Mouse (Mus musculus) duodenum, adult 2 months (tissue): ENCODE data around the gene Olfr597. TPM values are rescaled to one million over a fixed set of nuclear protein-coding genes. Genes with fewer than 3 reads are reported as not detected.

Experiments
- polyA plus RNA-seq: library from polyadenylated mRNA; depleted of rRNA; stranded (reverse); fragments of >200 nt; gene quantifications from 2 replicates; pipeline ENCODE4 v1.2.3, GENCODE M21; 2012; ENCODE audit warnings: low replicate concordance; rRNA removed

The Olfr597 gene
- polyA plus RNA-seq = not detected in 2 replicates

GRCm38 (mm10) chr7:103316015-103316414 lies at the start of gene Olfr597:
Gene Olfr597, plus strand, starts transcription at chr7:103316315.

GRCm38 (mm10) chr7:103305348-103305747 lies 10.8 kb upstream of the Olfr597 start, which contains the start of gene Olfr596:
Gene Olfr596, plus strand, starts transcription at chr7:103305648.

GRCm38 (mm10) chr7:103323268-103323667 lies 7.2 kb downstream of the Olfr597 start, which contains the start of gene Olfr598:
Gene Olfr598, plus strand, starts transcription at chr7:103323568.

GRCm38 (mm10) chr7:103335617-103336016 lies 19.5 kb downstream of the Olfr597 start, which contains the start of gene Olfr599:
Gene Olfr599, plus strand, starts transcription at chr7:103335917.

GRCm38 (mm10) chr7:103349569-103349968 lies 33.5 kb downstream of the Olfr597 start, which contains the start of gene Olfr600:
Gene Olfr600, minus strand, starts transcription at chr7:103349669.

GRCm38 (mm10) chr7:103362555-103362954 lies 46.4 kb downstream of the Olfr597 start, which contains the start of gene Olfr601:
Gene Olfr601, minus strand, starts transcription at chr7:103362655.

Other genes with a start within 250 kb of the Olfr597 start
- not detected in 2 replicates for gene Olfr584, start 234.4 kb upstream of the Olfr597 start, polyA plus RNA-seq
- not detected in 2 replicates for gene Olfr585, start 218.6 kb upstream of the Olfr597 start, polyA plus RNA-seq
- gene Olfr586, start 190.7 kb upstream of the Olfr597 start, polyA plus RNA-seq = not detected in 2 replicates
- gene Olfr588-ps1, start 175.4 kb upstream of the Olfr597 start, polyA plus RNA-seq = not detected in 2 replicates
- not detected in 2 replicates for gene Olfr589, start 160.0 kb upstream of the Olfr597 start, polyA plus RNA-seq
- gene Olfr591, start 138.0 kb upstream of the Olfr597 start, polyA plus RNA-seq = not detected in 2 replicates
- not detected in 2 replicates for gene Olfr592, start 131.5 kb upstream of the Olfr597 start, polyA plus RNA-seq
- not detected in 2 replicates for gene Olfr593, start 104.5 kb upstream of the Olfr597 start, polyA plus RNA-seq
- not detected in 2 replicates for gene Olfr594, start 99.3 kb upstream of the Olfr597 start, polyA plus RNA-seq
- not detected in 2 replicates for gene Usp17ld, start 63.8 kb upstream of the Olfr597 start, polyA plus RNA-seq
- not detected in 2 replicates for gene Olfr596, start 10.7 kb upstream of the Olfr597 start, polyA plus RNA-seq
- gene Olfr598, start 7.3 kb downstream of the Olfr597 start, polyA plus RNA-seq = not detected in 2 replicates
- not detected in 2 replicates for gene Olfr599, start 19.6 kb downstream of the Olfr597 start, polyA plus RNA-seq
- not detected in 2 replicates for gene Olfr600, start 33.4 kb downstream of the Olfr597 start, polyA plus RNA-seq
- gene Olfr601, start 46.3 kb downstream of the Olfr597 start, polyA plus RNA-seq = not detected in 2 replicates
- gene Olfr603, start 69.9 kb downstream of the Olfr597 start, polyA plus RNA-seq = not detected in 2 replicates
- gene Usp17lc, start 98.8 kb downstream of the Olfr597 start, polyA plus RNA-seq = not detected in 2 replicates
- not detected in 2 replicates for gene Olfr605, start 129.1 kb downstream of the Olfr597 start, polyA plus RNA-seq
- gene Olfr606, start 132.7 kb downstream of the Olfr597 start, polyA plus RNA-seq = not detected in 2 replicates
- gene Olfr607, start 147.8 kb downstream of the Olfr597 start, polyA plus RNA-seq = not detected in 2 replicates
- gene Olfr608, start 153.6 kb downstream of the Olfr597 start, polyA plus RNA-seq = not detected in 2 replicates
- not detected in 2 replicates for gene Olfr609, start 181.7 kb downstream of the Olfr597 start, polyA plus RNA-seq
- gene Olfr610, start 195.8 kb downstream of the Olfr597 start, polyA plus RNA-seq = not detected in 2 replicates
- not detected in 2 replicates for gene Olfr611, start 204.5 kb downstream of the Olfr597 start, polyA plus RNA-seq
- gene Olfr612, start 226.4 kb downstream of the Olfr597 start, polyA plus RNA-seq = not detected in 2 replicates
- gene Olfr613, start 231.8 kb downstream of the Olfr597 start, polyA plus RNA-seq = not detected in 2 replicates
- not detected in 2 replicates for gene Olfr615, start 239.8 kb downstream of the Olfr597 start, polyA plus RNA-seq